Mouse (Mus musculus): ENCODE measurements around the gene Wdr83.

GRCm38 (mm10) chr8:85074617-85075016, 6.5 kb downstream of the Wdr83 start:
- TF ChIP-seq E2F4 (IDR thresholded peaks at IDR 0.05; ENCODE audit: borderline replicate concordance, low read depth, low read length) = no peak
- TF ChIP-seq HCFC1 (IDR thresholded peaks at IDR 0.05; ENCODE audit: low read depth, low read length) = no peak
- TF ChIP-seq EP300 (IDR thresholded peaks at IDR 0.05; ENCODE audit: low read depth in 1 of 2, low read length in 2 of 2) = no peak
- TF ChIP-seq POLR2A (IDR thresholded peaks at IDR 0.05; ENCODE audit: control insufficient read depth in 1 of 2, insufficient read depth in 1 of 2, low read depth in 1 of 2, low read length in 2 of 2, poor library complexity in 1 of 2) = no peak
- no peak for TF ChIP-seq CTCF (IDR thresholded peaks at IDR 0.05 in 2 of 3, conservative IDR thresholded peaks at IDR 0.05 in 1 of 3; ENCODE audit: control insufficient read depth in 1 of 3, insufficient read depth in 1 of 3, low read depth in 2 of 3, low read length in 3 of 3, poor library complexity in 1 of 3, severe bottlenecking in 1 of 3)
- no peak for TF ChIP-seq USF2 (IDR thresholded peaks at IDR 0.05; ENCODE audit: borderline replicate concordance in 1 of 2, insufficient read depth in 1 of 2, low read depth in 1 of 2, low read length in 2 of 2)
- TF ChIP-seq UBTF (IDR thresholded peaks at IDR 0.05; ENCODE audit: borderline replicate concordance, insufficient read depth, low read depth, low read length) = no peak
- no peak for TF ChIP-seq RCOR1 (IDR thresholded peaks at IDR 0.05; ENCODE audit: low read depth, low read length)
